Mouse (Mus musculus) heart, postnatal 4 days (tissue): Measurements from ENCODE around the gene Megf11. TPM values are rescaled to one million over a fixed set of nuclear protein-coding genes. Genes with fewer than 3 reads are reported as not detected.

Source experiments
- DNase-seq: peaks from one replicate; pipeline ENCODE4 v3.0.0; 2021
- total RNA-seq, 2 experiments: library from RNA; stranded (reverse); gene quantifications; 2 replicates each; pipeline ENCODE4 v1.2.3; 2021

The Megf11 gene
- 1 to 10 TPM; 1.0 to 1.7 TPM for total RNA-seq

DNA sequence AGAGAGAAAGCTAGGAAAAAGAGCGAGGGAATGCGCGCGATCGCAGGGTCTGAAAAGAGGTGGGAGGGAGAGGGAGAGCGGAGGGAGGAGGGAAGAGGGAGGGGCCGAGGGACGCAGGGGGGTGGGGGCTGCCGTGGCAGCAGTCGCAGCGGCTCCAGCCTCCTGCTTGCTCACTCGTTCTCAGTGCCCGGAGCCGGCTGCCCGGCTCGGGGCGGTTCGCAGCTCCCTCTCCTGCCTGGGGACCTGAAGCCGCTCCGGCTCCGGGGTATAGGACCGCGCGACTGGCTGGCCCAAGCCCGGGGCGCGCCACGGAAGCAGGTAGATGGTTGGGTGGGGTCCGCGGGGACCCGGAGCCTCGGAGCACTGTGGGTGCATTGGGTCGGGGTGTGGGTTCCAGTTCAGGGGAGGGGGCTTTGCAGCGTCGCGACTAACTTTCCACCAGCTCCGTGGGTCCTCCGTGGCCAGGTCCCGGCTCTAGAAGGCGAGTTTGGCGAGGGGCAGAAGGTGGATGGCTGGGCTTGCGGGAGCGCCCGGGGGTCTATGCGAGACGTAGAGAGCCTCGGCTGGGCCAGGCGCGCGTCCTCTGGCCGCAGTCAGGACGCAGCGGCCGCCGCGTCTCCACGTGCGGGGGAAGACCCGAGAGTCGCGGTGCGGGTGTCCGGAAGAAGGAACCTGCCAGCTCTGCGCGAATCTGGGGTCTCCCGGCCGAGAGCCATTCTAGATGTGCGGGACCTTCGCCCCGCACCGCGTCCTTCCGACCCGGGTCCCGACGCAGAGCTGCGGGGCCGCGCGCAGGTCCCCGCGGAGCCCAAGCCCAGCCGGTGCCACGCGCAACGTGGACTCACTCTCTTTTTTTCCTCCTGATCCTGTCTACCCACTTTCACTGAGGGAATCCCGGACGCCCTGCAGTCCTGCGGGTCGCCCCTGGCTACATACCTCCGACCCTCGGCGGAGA is at the start of gene Megf11:
Megf11 (plus strand) TSS at position 116 of the 955 bp plus-strand sequence.
- peak; percentile 31 for DNase-seq

- DNase-seq = no peak
Observed at GRCm38 (mm10) chr9:64335825-64336224, 49.6 kb upstream of the Megf11 start.

- DNase-seq = no peak
Observed at GRCm38 (mm10) chr9:64339361-64339760, 46.1 kb upstream of the Megf11 start.

GRCm38 (mm10) chr9:64340351-64341253 is 44.8 kb upstream of the Megf11 start:
- peak; percentile 81 for DNase-seq

DNA sequence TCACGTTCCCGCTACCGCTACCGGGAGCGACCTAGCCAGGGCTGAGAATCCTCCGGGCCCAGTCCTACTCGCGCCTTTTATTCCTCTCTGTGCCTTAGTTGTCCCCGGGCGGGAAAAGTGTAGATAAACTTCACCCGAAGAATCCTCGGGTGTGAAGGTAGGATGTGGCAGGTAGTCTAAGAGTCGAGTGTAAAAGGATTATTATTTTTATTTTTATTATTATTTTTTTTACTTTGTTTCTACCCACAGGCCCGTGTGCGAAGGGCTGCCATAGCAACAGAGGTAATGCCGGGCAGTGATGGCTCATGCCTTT is 44.2 kb upstream of the Megf11 start, which contains the start of gene Dis3l:
Dis3l (minus strand) TSS at position 35 of the 313 bp plus-strand sequence.
- no peak for DNase-seq

DNA sequence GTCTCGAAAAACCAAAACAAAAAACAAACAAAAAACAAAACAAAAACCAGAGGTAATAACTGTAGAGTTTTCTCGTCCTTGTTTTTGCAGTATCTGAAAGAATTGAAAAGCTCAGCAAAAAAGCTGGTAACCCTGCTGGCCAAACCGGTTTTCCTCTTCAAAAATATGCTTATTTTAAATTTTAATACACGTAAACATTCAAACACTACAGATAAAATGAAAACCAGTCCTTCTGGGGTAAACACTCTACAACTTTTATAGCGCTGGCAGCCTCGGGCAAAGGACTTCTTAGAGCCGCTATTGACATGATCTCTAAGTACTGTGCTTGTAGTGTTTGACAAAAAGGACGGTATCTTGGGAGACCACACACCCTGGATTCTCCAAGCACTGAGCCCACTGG is 43.8 kb upstream of the Megf11 start:
- no peak for DNase-seq

GRCm38 (mm10) chr9:64343656-64344055 is 41.8 kb upstream of the Megf11 start:
- no peak for DNase-seq

- no peak for DNase-seq
Observed at GRCm38 (mm10) chr9:64345931-64346330, 39.5 kb upstream of the Megf11 start.

DNA sequence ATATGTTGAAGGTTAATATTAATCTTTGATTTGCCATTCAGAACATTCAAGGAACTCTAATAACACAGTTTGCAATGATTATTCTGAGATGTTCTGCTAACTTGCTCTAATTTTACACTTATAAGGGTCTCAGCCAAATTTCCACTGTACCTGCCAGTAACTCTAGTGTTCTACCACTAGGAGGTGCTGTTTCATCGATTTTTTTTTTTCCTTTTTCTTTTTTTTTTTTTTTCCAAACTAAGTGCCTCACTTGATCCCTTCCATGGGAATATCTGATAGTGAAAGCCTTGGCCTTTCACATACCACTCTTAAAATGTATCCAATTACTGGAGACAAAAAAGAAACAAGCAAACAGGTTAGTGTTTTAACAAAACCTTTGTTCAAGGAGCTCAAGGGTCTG is 38.0 kb upstream of the Megf11 start:
- DNase-seq = no peak

DNA sequence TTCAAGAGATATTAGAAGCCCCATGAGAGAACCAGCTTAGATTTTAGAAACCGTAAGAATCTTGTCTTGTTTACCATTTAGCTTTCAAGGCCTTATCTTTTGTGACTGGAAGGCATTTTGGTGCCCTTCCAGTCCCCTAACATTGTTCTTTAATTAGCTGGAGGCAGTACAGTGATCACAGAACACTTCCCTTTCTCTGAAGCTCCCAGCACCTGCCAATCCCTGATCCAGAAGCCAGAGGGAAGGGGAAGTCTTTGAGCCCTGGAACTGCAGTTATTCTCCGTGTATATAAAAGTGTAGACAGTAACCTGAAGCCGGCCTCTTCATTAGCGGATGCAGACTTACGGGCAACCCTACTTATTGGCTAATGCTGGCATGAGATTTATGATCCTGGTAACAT is 35.9 kb upstream of the Megf11 start:
- peak; percentile 8 for DNase-seq

- no peak for DNase-seq
Observed at GRCm38 (mm10) chr9:64351191-64351590, 34.2 kb upstream of the Megf11 start.

DNA sequence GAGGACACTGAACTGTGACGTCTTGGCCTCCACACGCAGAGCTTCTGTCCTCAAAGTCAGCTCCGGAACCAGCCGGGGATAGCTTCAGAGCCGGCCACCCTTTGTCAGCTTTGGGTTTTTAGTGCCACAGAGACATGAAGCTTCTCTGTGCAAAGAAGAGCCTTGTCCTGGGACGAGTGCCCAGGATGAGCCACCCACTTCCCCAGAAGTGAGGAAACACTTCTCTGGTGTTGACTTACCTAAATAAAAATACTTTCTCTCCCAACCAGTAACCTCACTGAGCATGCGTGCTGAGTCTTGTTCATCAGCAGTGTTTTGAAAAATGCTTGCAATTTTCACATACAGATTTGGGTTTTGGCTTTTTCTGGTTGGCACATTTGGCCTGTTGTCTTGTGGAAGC is 29.8 kb upstream of the Megf11 start:
- no peak for DNase-seq

GRCm38 (mm10) chr9:64361231-64361950 is 24.0 kb upstream of the Megf11 start:
- no peak for DNase-seq

GRCm38 (mm10) chr9:64369871-64370270 is 15.6 kb upstream of the Megf11 start:
- DNase-seq = no peak

GRCm38 (mm10) chr9:64371305-64371819 is 14.1 kb upstream of the Megf11 start:
- DNase-seq = no peak

GRCm38 (mm10) chr9:64376380-64376779 is 9.0 kb upstream of the Megf11 start:
- DNase-seq = no peak

GRCm38 (mm10) chr9:64383021-64383788 is 2.2 kb upstream of the Megf11 start:
- DNase-seq = peak; percentile 17

GRCm38 (mm10) chr9:64386466-64387211 is 1.2 kb downstream of the Megf11 start:
- DNase-seq = peak; percentile 11

- no peak for DNase-seq
Observed at GRCm38 (mm10) chr9:64389576-64390292, 4.3 kb downstream of the Megf11 start.
